Mouse (Mus musculus) spleen, adult 2 months (tissue): Measurements from ENCODE around the gene Fermt1.

Source experiments
- CTCF ChIP-seq: fragments of 200-500 bp; IDR thresholded peaks from 2 replicates; pipeline ENCODE4 v1.5.1; 2011; ENCODE audit warnings: mild to moderate bottlenecking, inconsistent platforms; ENCODE audit not compliant: insufficient read depth, insufficient read length, insufficient replicate concordance; ENCODE audit errors: extremely low read depth
- POLR2A ChIP-seq: fragments of 200-500 bp; IDR thresholded peaks from 2 replicates; pipeline ENCODE4 v1.6.1; 2011; ENCODE audit warnings: low read depth, low read length, inconsistent platforms

GRCm38 (mm10) chr2:132880844-132881645, 64.7 kb downstream of the Fermt1 start, which contains the start of gene Lrrn4:
- TF ChIP-seq CTCF = no peak
- TF ChIP-seq POLR2A = no peak
